Mouse (Mus musculus): ENCODE measurements at regions not wholly inside any gene's neighbourhood (a gene's known extent, or its start where the extent isn't known, plus 50 kb on each side); places are given as distances from the start of the nearest gene placed in this dataset.

DNA sequence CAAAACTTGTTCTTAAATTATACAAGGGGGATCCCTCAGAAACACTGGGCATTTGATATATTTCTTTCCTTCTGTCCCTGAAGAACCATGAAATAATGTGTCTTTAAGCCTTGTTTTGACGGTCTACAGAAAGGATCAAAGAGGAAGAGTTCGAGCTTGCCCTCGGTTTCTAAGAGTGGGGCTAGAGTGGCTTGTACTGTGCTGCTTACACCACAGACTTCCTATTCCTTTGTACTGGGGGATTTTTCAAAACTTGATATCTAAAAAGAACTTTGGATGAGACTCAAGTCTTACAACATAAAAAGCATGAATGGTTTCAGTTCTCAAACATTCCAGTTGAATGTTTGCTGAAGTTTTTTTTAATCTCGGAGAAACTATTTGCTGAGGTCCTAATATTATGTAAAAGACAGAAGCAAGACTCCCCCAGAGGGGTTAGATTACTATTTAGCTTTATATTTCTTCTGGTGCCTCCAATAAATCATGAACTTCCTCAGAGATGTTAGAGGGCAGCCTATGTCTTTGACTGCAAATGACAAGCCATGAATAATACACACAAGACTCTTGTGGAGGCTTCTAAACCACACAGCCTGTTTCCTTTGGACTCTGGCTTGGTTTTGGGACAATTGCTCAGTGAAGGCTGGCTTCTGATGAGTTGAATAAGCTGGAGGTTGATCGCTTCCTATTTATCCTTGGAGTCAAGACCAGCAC is 352.0 kb upstream of the Smim15 start:
- no peak overlapping the region for H3K9ac ChIP-seq
- H3K9me3 ChIP-seq (replicated peaks) = no peaks in the 10 kb centered on the region
- H3K36me3 ChIP-seq = no peaks in the 10 kb centered on the region
- no peaks in the 10 kb centered on the region for H3K4me1 ChIP-seq
- no peaks in the 10 kb centered on the region for H3K27me3 ChIP-seq
- H3K4me3 ChIP-seq = no peak overlapping the region
- ATAC-seq (ENCODE audit: low FRiP score) = no peak
- no peak overlapping the region for H3K27ac ChIP-seq
- no peak overlapping the region for H3K4me2 ChIP-seq (replicated peaks)
- 92% methylated on average over 5 of the region's 5 CpGs for WGBS

DNA sequence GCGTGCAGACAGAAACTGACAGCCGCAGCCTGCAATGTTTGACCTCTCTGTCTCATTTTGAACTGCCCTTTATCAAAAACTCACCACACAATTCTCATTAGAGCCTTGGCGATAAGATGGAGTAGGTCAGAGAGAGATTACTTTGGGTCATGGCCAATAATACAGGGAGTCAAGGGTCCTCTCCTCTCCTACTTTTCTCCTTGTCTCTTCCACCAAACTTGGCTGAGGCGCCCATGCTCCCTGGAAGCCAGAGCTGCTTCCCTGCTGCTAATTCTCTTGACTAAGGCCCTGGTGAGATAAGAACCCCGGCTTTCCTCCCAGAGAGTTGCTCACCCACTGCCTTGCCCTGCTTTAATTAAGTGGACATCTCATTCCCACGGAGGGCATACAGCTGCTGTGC is 355.3 kb upstream of the Smim15 start:
- Histone ChIP-seq H3K4me1 (0 out of 2 replicates have a peak, but pooled peaks cover 4% of the 10 kb centered on the region), H3K9me3 (replicated peaks) (no peaks in the 10 kb centered on the region), H3K4me2 (replicated peaks) (no peak overlapping the region), H3K36me3 (no peaks in the 10 kb centered on the region), H3K27me3 (no peaks in the 10 kb centered on the region), H3K9ac (no peak overlapping the region), H3K4me3 (no peak overlapping the region), H3K27ac (no peak overlapping the region)
- WGBS = 52% methylated on average over 6 of the region's 6 CpGs
- ATAC-seq (ENCODE audit: low FRiP score) = no peak

DNA sequence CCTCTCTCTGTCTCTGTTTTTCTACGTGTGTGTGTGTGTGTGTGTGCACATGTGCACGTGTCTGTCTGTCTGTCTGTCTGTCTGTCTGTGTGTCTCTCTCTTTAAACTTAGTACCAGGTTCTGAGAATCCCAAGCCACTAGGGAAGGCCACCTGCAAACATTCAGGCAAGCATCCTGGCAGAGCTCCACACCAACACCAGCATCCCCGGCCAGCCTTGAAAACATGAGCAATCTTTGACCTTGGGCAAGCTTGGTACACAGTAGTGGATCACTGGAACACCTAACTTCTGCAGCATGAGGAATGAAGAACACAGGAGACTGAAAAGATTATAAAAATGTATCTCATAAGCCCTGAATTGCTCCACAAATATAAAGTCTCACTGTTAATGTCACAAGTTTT is 359.0 kb upstream of the Smim15 start:
- no peak overlapping the region for H3K9ac ChIP-seq

GRCm38 (mm10) chr13:107683909-107684308 is 360.3 kb upstream of the Smim15 start:
- H3K4me3 ChIP-seq = no peak overlapping the region
- peak; percentile 46; the same call in 1 of the 2 replicates for ATAC-seq (ENCODE audit: low FRiP score)
- H3K4me1 ChIP-seq = peaks cover 11% of the 10 kb centered on the region; the same call in 1 of the 2 replicates
- no peak overlapping the region for H3K27ac ChIP-seq
- no peaks in the 10 kb centered on the region for H3K27me3 ChIP-seq
- 69% methylated on average over 3 of the region's 3 CpGs for WGBS
- H3K36me3 ChIP-seq = no peaks in the 10 kb centered on the region
- no peak overlapping the region for H3K9ac ChIP-seq
- no peaks in the 10 kb centered on the region for H3K9me3 ChIP-seq (replicated peaks)
- no peak overlapping the region for H3K4me2 ChIP-seq (replicated peaks)

More for the DNA sequence above, 359.0 kb upstream of the Smim15 start:
- Histone ChIP-seq H3K9me3 (replicated peaks) (no peaks in the 10 kb centered on the region), H3K27me3 (no peaks in the 10 kb centered on the region), H3K4me3 (no peak overlapping the region), H3K4me2 (replicated peaks) (no peak overlapping the region), H3K27ac (no peak overlapping the region), H3K36me3 (no peaks in the 10 kb centered on the region), H3K4me1 (peaks cover 11% of the 10 kb centered on the region; the same call in 1 of the 2 replicates)
- 84% methylated on average over 3 of the region's 3 CpGs for WGBS
- ATAC-seq (ENCODE audit: low FRiP score) = no peak

GRCm38 (mm10) chr13:107681719-107682118 is 362.5 kb upstream of the Smim15 start:
- no peak for ATAC-seq (ENCODE audit: low FRiP score)
- Histone ChIP-seq H3K9me3 (replicated peaks) (no peaks in the 10 kb centered on the region), H3K4me2 (replicated peaks) (no peak overlapping the region), H3K9ac (no peak overlapping the region), H3K36me3 (no peaks in the 10 kb centered on the region), H3K27me3 (no peaks in the 10 kb centered on the region), H3K27ac (no peak overlapping the region), H3K4me3 (no peak overlapping the region), H3K4me1 (peaks cover 14% of the 10 kb centered on the region)
- WGBS = 81% methylated on average over 5 of the region's 5 CpGs

GRCm38 (mm10) chr13:107678860-107679259 is 365.4 kb upstream of the Smim15 start:
- ATAC-seq (ENCODE audit: low FRiP score) = no peak
- H3K9ac ChIP-seq = no peak overlapping the region
- no peak overlapping the region for H3K4me3 ChIP-seq

GRCm38 (mm10) chr13:107677091-107677470 is 367.2 kb upstream of the Smim15 start:
- peaks cover 2% of the 10 kb centered on the region; the same call in 1 of the 2 replicates for H3K27me3 ChIP-seq
- 64% methylated on average over 8 of the region's 8 CpGs for WGBS
- no peak overlapping the region for H3K9ac ChIP-seq
- H3K9me3 ChIP-seq (replicated peaks) = no peaks in the 10 kb centered on the region
- H3K27ac ChIP-seq = no peak overlapping the region
- H3K4me1 ChIP-seq = peaks cover 13% of the 10 kb centered on the region
- no peak overlapping the region for H3K4me2 ChIP-seq (replicated peaks)
- no peaks in the 10 kb centered on the region for H3K36me3 ChIP-seq
- ATAC-seq (ENCODE audit: low FRiP score) = no peak
- no peak overlapping the region for H3K4me3 ChIP-seq

More at GRCm38 (mm10) chr13:107678860-107679259, 365.4 kb upstream of the Smim15 start:
- Histone ChIP-seq H3K27me3 (no peaks in the 10 kb centered on the region), H3K4me2 (replicated peaks) (no peak overlapping the region), H3K27ac (no peak overlapping the region), H3K36me3 (no peaks in the 10 kb centered on the region), H3K9me3 (replicated peaks) (no peaks in the 10 kb centered on the region), H3K4me1 (peaks cover 19% of the 10 kb centered on the region)

DNA sequence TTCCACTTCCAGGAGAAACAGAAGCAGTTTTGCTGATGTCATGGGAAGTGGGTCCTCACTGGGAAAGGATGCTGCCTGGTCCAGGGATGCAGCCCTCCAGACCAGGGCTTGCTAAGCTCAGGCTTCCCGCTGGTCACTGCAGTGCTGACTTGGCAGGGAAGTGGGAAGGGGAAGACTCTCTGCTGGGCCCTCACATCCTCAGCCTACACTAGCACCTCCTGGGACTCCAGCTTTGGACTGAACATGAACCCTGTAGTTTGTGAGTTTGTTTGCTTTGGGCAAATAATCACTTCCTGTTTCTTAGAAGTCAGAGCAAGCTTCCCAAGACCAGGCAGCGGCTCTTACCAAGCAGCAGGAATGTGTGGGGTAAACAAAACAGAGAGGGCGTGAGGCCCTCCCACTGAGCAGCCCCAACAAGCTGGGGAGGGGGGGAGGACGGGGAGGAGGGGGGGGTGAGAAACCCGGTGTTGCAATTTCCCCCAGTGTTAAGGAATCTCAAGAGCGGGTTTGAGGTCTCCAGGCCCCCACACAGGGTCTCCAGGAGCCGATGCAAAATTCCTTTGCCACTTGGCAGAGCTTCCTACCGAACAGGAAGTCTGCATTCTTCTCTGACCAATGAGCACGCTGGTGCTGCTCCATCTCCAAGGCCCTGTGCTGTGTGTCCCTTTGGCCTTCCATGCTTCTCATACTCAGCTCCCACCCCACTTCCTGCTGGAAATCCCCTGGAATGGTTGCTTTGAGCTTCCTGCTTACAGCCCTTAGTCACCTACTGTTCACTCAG is 367.7 kb upstream of the Smim15 start:
- peaks cover 13% of the 10 kb centered on the region for H3K4me1 ChIP-seq
- 6% methylated on average over 9 of the region's 9 CpGs for WGBS
- no peak overlapping the region for H3K4me3 ChIP-seq
- H3K9me3 ChIP-seq (replicated peaks) = no peaks in the 10 kb centered on the region
- no peak overlapping the region for H3K27ac ChIP-seq
- no peak overlapping the region for H3K9ac ChIP-seq
- H3K4me2 ChIP-seq (replicated peaks) = no peak overlapping the region; the same call in 1 of the 2 replicates
- ATAC-seq (ENCODE audit: low FRiP score) = peak; percentile 47
- peaks cover 3% of the 10 kb centered on the region; the same call in 1 of the 2 replicates for H3K27me3 ChIP-seq
- H3K36me3 ChIP-seq = no peaks in the 10 kb centered on the region

DNA sequence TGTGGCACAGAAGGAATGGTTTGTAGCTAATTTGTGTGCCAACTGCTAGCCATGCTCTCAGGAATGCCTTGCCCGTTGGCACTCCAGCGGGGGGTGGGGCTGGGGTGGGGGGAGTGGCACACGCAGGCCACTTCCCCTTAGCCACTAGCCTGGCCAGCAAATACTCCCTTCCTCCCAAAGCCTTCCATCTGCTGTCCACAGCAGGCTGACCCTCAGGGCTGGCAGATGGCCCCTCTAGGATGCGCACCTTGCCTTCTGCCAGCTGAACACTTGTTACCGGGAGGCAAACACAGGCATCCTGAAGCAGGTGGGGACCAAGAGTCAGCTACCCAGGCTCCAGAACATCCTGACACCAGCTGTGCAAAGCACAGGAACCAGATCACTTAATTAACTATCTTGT is 372.1 kb upstream of the Smim15 start:
- ATAC-seq (ENCODE audit: low FRiP score) = no peak
- Histone ChIP-seq H3K4me3 (no peak overlapping the region), H3K9ac (no peak overlapping the region), H3K9me3 (replicated peaks) (no peaks in the 10 kb centered on the region), H3K4me1 (peaks cover 21% of the 10 kb centered on the region), H3K36me3 (no peaks in the 10 kb centered on the region), H3K27ac (no peak overlapping the region), H3K27me3 (peaks cover 3% of the 10 kb centered on the region; the same call in 1 of the 2 replicates), H3K4me2 (replicated peaks) (no peak overlapping the region)
- WGBS = 79% methylated on average over 5 of the region's 5 CpGs

GRCm38 (mm10) chr13:107668509-107668908 is 375.7 kb upstream of the Smim15 start:
- ATAC-seq (ENCODE audit: low FRiP score) = no peak
- no peaks in the 10 kb centered on the region for H3K9me3 ChIP-seq (replicated peaks)

GRCm38 (mm10) chr13:107665775-107666174 is 378.5 kb upstream of the Smim15 start:
- Histone ChIP-seq H3K4me1 (peaks cover 35% of the 10 kb centered on the region), H3K27ac (no peak overlapping the region), H3K4me2 (replicated peaks) (no peak overlapping the region), H3K9me3 (replicated peaks) (no peaks in the 10 kb centered on the region), H3K27me3 (no peaks in the 10 kb centered on the region), H3K9ac (no peak overlapping the region), H3K4me3 (no peak overlapping the region), H3K36me3 (no peaks in the 10 kb centered on the region)
- WGBS = 90% methylated on average over 6 of the region's 6 CpGs
- no peak for ATAC-seq (ENCODE audit: low FRiP score)

More at GRCm38 (mm10) chr13:107668509-107668908, 375.7 kb upstream of the Smim15 start:
- Histone ChIP-seq H3K27ac (no peak overlapping the region), H3K4me1 (peaks cover 23% of the 10 kb centered on the region), H3K4me2 (replicated peaks) (no peak overlapping the region), H3K4me3 (no peak overlapping the region), H3K9ac (no peak overlapping the region), H3K27me3 (peaks cover 3% of the 10 kb centered on the region; the same call in 1 of the 2 replicates), H3K36me3 (no peaks in the 10 kb centered on the region)
- WGBS = 37% methylated on average over 4 of the region's 5 CpGs

- H3K4me2 ChIP-seq (replicated peaks) = peak overlapping the region; percentile 24
These were observed 380.0 kb upstream of the Smim15 start for GRCm38 (mm10) chr13:107664197-107664596.

More at GRCm38 (mm10) chr13:107664197-107664596, 380.0 kb upstream of the Smim15 start:
- ATAC-seq (ENCODE audit: low FRiP score) = no peak; the same call in 1 of the 2 replicates
- no peaks in the 10 kb centered on the region for H3K9me3 ChIP-seq (replicated peaks)
- no peak overlapping the region for H3K4me3 ChIP-seq
- peak overlapping the region; percentile 62 for H3K27ac ChIP-seq
- 39% methylated on average over 8 of the region's 8 CpGs for WGBS
- no peak overlapping the region for H3K9ac ChIP-seq
- no peaks in the 10 kb centered on the region for H3K36me3 ChIP-seq
- H3K4me1 ChIP-seq = peaks cover 35% of the 10 kb centered on the region
- H3K27me3 ChIP-seq = no peaks in the 10 kb centered on the region

All from hindbrain, embryonic 12.5 days (tissue).